10 mouse cellular contexts compared by ENCODE assay signal in genomic region chr13:31518411-31518886, GRCm38 (mm10). TPM values are rescaled to one million over a fixed set of nuclear protein-coding genes. Genes with fewer than 3 reads are reported as not detected.
DNase-seq lines count a peak whose midpoint lies in the region; TF ChIP-seq lines count a peak whose summit lies in the region.
"Had no signal": no experiment of that assay in that cellular context is flagged by ENCODE, and none has a peak within 500 bp of the region (broad histone marks: within the 10 kb centered on the region; RNA-seq: fewer than 3 reads in every experiment).

No protein-coding gene starts in this region.

- TF ChIP-seq CTCF in lung, adult 2 months (IDR thresholded peaks at IDR 0.05; ENCODE audit: insufficient read depth, low read length), result no peak

- DNase-seq in layer of hippocampus, postnatal 10 days (ENCODE audit: low spot score in 2 of 2), result peak; percentile 34 to 42
- no peak for DNase-seq in layer of hippocampus, adult 8-10 months (ENCODE audit: low spot score in 2 of 2)
- peak; percentile 78 for DNase-seq in adrenal gland, postnatal 14 days
- DNase-seq in heart, adult 8-10 months (ENCODE audit: low spot score), result peak; percentile 24
- DNase-seq in lung, adult 2 months, result peak; percentile 48
- DNase-seq in urinary bladder, postnatal 36 days (ENCODE audit: low spot score in 2 of 2), result peak; percentile 69 to 87
- DNase-seq in thymus, postnatal 0 days (ENCODE audit: low spot score), result no peak
- no peak for DNase-seq in retina, postnatal 1 day

- 42% methylated on average over 10 of the region's 10 CpGs for WGBS in lung, adult 2 months

- no peak for TF ChIP-seq POLR2A in lung, adult 2 months (IDR thresholded peaks at IDR 0.05; ENCODE audit: borderline replicate concordance, extremely low read depth, low read depth, low read length)

- H3K4me3 ChIP-seq in lung, adult 2 months (replicated peaks; ENCODE audit: extremely low read depth, low read depth, low read length), result no peak overlapping the region
- H3K4me3 ChIP-seq: midbrain, embryonic 12.5 days had no signal

- H3K4me1 ChIP-seq in lung, adult 2 months (ENCODE audit: control insufficient read depth, insufficient read depth, low read length), result no peaks in the 10 kb centered on the region; the same call in 1 of the 2 replicates
- H3K4me1 ChIP-seq: midbrain, embryonic 12.5 days had no signal

RNA-seq across cellular contexts. Expression of gene Foxq1, which starts 37.5 kb away (rescaled TPM):
- total RNA-seq in layer of hippocampus, postnatal 10 days (2021), result 1 to 10 TPM; 4.1 to 4.4 TPM
- total RNA-seq in layer of hippocampus, adult 8-10 months (2022), result 1 to 10 TPM; 2.3 to 2.5 (median 2.4) TPM
- 0.15 and 3.7 TPM in 2 replicates for total RNA-seq in adrenal gland, postnatal 14 days (2021)
- under 1 TPM; 0.13 to 0.44 (median 0.31) TPM for total RNA-seq in heart, adult 8-10 months (2022)
- polyA plus RNA-seq in lung, adult 2 months (2012; rRNA removed), result 6.4 and 7.9 TPM in 2 replicates
- polyA plus RNA-seq in thymus, postnatal 0 days (2015; fragmentation: Nextera tagmentation; extraction: Ambion mirVana), result 0.15 and 0.21 TPM in 2 replicates
- total RNA-seq: gastrocnemius, postnatal 36 days had no signal

RNA-seq across cellular contexts. Expression of gene A530084C06Rik, which starts 40.7 kb away (rescaled TPM):
- total RNA-seq in layer of hippocampus, postnatal 10 days (2021), result 1 to 10 TPM; 1.2 TPM
- total RNA-seq in layer of hippocampus, adult 8-10 months (2022), result 1 to 10 TPM in 2 of 4 experiments, under 1 TPM in 2; 0.47 to 1.1 (median 0.84) TPM
- total RNA-seq in adrenal gland, postnatal 14 days (2021), result not detected in 2 replicates
- under 1 TPM in 1 of 4 experiments, not detected in 3; 0.09 TPM for total RNA-seq in heart, adult 8-10 months (2022)
- polyA plus RNA-seq in lung, adult 2 months (2012; rRNA removed), result 0.67 and 0.88 TPM in 2 replicates
- not detected in 2 replicates for polyA plus RNA-seq in thymus, postnatal 0 days (2015; fragmentation: Nextera tagmentation; extraction: Ambion mirVana)
- total RNA-seq: gastrocnemius, postnatal 36 days had no signal
- polyA plus RNA-seq: midbrain, embryonic 12.5 days had no signal

Comparison
In these comparisons a context has a peak if more than half of its experiments do, and no peak if none do; other contexts are left out.
1. DNase-seq: peak in layer of hippocampus, postnatal 10 days (2 of 2), adrenal gland, postnatal 14 days (single experiment), heart, adult 8-10 months (single experiment), lung, adult 2 months (single experiment) and urinary bladder, postnatal 36 days (2 of 2); none in layer of hippocampus, adult 8-10 months (0 of 2), thymus, postnatal 0 days (single experiment) and retina, postnatal 1 day (single experiment).